Mouse (Mus musculus) bone marrow macrophage, adult 2 months (primary cell): ENCODE measurements around the gene Zfp445.

Experiments
- CTCF ChIP-seq: IDR thresholded peaks from 2 replicates; pipeline ENCODE4 v1.5.1; 2012; ENCODE audit warnings: low read depth, mild to moderate bottlenecking, low read length, moderate library complexity
- POLR2A ChIP-seq: IDR thresholded peaks from 2 replicates; pipeline ENCODE4 v1.6.1; 2012; ENCODE audit warnings: mild to moderate bottlenecking, low read depth, low read length, borderline replicate concordance

GRCm38 (mm10) chr9:122886372-122887179, 20.8 kb upstream of the Zfp445 start:
- no peak for TF ChIP-seq CTCF
- no peak for TF ChIP-seq POLR2A
